Mouse (Mus musculus) kidney, postnatal 0 days (tissue): ENCODE measurements around the gene Foxe1. TPM values are rescaled to one million over a fixed set of nuclear protein-coding genes. Genes with fewer than 3 reads are reported as not detected.

Experiments used
- ATAC-seq: fragments of 200-750 bp; cut with Nextera tagmentation; replicated peaks from 2 replicates; pipeline ENCODE4 v1.8.0; 2017; ENCODE audit warnings: low read depth, moderate number of reproducible peaks, moderate TSS enrichment, moderate library complexity; ENCODE audit not compliant: low FRiP score
- DNase-seq: peaks from one replicate; pipeline ENCODE4 v3.0.0-alpha.2; 2016; ENCODE audit warnings: low spot score
- H3K27ac ChIP-seq: fragments of 300-500 bp; sonication (generic); 2 replicates; pipeline ENCODE4 v1.5.1; 2014; ENCODE audit warnings: mild to moderate bottlenecking
- H3K27me3 ChIP-seq: fragments of 300-500 bp; sonication (generic); 2 replicates; pipeline ENCODE4 v1.6.1; 2014; ENCODE audit warnings: low read length, mixed read lengths; ENCODE audit not compliant: insufficient read depth
- H3K36me3 ChIP-seq: fragments of 300-500 bp; sonication (generic); 2 replicates; pipeline ENCODE4 v1.6.1; 2014; ENCODE audit warnings: low read length, mixed read lengths; ENCODE audit not compliant: insufficient read depth
- H3K4me1 ChIP-seq: fragments of 300-500 bp; sonication (generic); replicated peaks from 2 replicates; pipeline ENCODE4 v1.6.1; 2014; ENCODE audit warnings: antibody characterized with exemption, low read length, mixed read lengths; ENCODE audit not compliant: insufficient read depth
- H3K4me2 ChIP-seq: fragments of 300-500 bp; sonication (generic); 2 replicates; pipeline ENCODE4 v1.6.1; 2014; ENCODE audit warnings: mild to moderate bottlenecking, low read length, moderate library complexity, mixed read lengths
- H3K4me3 ChIP-seq: fragments of 300-500 bp; sonication (generic); replicated peaks from 2 replicates; pipeline ENCODE4 v1.5.1; 2014; ENCODE audit warnings: low read depth, low read length
- H3K9ac ChIP-seq: fragments of 300-500 bp; sonication (generic); 2 replicates; pipeline ENCODE4 v1.6.1; 2014; ENCODE audit warnings: low read depth, low read length
- H3K9me3 ChIP-seq: fragments of 300-500 bp; sonication (generic); replicated peaks from 2 replicates; pipeline ENCODE4 v1.6.1; 2016; ENCODE audit warnings: low read length, inconsistent platforms, mixed read lengths
- CTCF ChIP-seq: IDR thresholded peaks from 2 replicates; pipeline ENCODE4 v1.5.1; 2016; ENCODE audit warnings: antibody characterized with exemption, low read depth, mild to moderate bottlenecking, moderate library complexity
- WGBS: fragments of 180-500 bp; shearing (Covaris S2); extraction: QIAGEN DNeasy Blood & Tissue Kit; methylation state at CpG from one replicate; pipeline ENCODE4 v1.1.7; 2014; 5-methylcytosine and 5-hydroxymethylcytosine counted together
- polyA plus RNA-seq: library from polyadenylated mRNA; unstranded; fragments of >200 nt; fragmentation: Nextera tagmentation; extraction: Ambion mirVana; gene quantifications from 2 replicates; pipeline ENCODE4 v1.2.1, GENCODE M21; 2015

The Foxe1 gene
- not detected in 2 replicates for polyA plus RNA-seq

- H3K4me3 ChIP-seq: peak within 1 kb of the TSS; percentile 30
- no peak for TF ChIP-seq CTCF
- 1% methylated on average over 56 of the region's 70 CpGs for WGBS
- H3K36me3 ChIP-seq: no peaks in the 10 kb centered on the region
- peaks cover 96% of the 10 kb centered on the region for H3K27me3 ChIP-seq
- H3K9me3 ChIP-seq: no peaks in the 10 kb centered on the region
- no peak within 1 kb of the TSS for H3K27ac ChIP-seq
- peak within 1 kb of the TSS; percentile 50 for H3K4me2 ChIP-seq
- DNase-seq: no peak
- no peak within 1 kb of the TSS for H3K9ac ChIP-seq
- peak; percentile 38; the same call in 1 of the 2 replicates for ATAC-seq
- H3K4me1 ChIP-seq: no peaks in the 10 kb centered on the region
Measured at GRCm38 (mm10) chr4:46343596-46344260, at the start of gene Foxe1. Gene Foxe1, plus strand, starts transcription at chr4:46343609.

DNA sequence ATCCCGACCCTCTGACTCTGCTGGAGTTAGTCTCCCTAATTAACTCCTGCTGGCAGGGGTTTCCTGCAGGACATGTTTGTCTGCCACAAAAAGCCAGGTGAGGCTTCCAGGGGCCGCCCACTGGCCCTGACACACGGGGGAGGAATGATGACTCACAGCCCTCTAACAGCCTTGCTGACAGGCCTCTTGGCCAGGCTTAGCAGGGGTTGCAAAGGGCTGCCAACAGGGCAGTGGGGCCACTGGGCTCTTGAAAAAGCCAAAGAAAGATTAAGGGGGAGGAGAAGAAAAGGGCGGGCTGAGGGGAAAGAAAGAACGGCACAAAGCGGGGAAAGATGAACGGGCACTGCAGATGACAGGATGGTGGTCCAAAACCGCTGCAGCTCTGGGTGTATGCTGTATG is 39.3 kb upstream of the Foxe1 start:
- TF ChIP-seq CTCF: no peak
- Histone ChIP-seq H3K27me3 (no peaks in the 10 kb centered on the region), H3K9me3 (no peaks in the 10 kb centered on the region), H3K4me2 (peak overlapping the region; percentile 87), H3K9ac (no peak overlapping the region), H3K4me3 (no peak overlapping the region), H3K4me1 (no peaks in the 10 kb centered on the region), H3K27ac (no peak overlapping the region), H3K36me3 (no peaks in the 10 kb centered on the region)
- WGBS: 5% methylated on average over 8 of the region's 8 CpGs
- DNase-seq: peak; percentile 9
- no peak for ATAC-seq

GRCm38 (mm10) chr4:46304757-46305384 is 38.5 kb upstream of the Foxe1 start:
- H3K36me3 ChIP-seq: no peaks in the 10 kb centered on the region
- DNase-seq: peak; percentile 79
- H3K4me3 ChIP-seq: peak overlapping the region; percentile 66
- no peaks in the 10 kb centered on the region for H3K4me1 ChIP-seq
- no peak overlapping the region for H3K27ac ChIP-seq
- peak overlapping the region; percentile 87 for H3K4me2 ChIP-seq
- no peaks in the 10 kb centered on the region for H3K27me3 ChIP-seq
- H3K9ac ChIP-seq: peak overlapping the region; percentile 57
- 1% methylated on average over 54 of the region's 78 CpGs for WGBS
- no peaks in the 10 kb centered on the region for H3K9me3 ChIP-seq
- TF ChIP-seq CTCF: peak; percentile 36; the same call in 1 of the 2 replicates
- peak; percentile 90 for ATAC-seq

- Histone ChIP-seq H3K9me3 (no peaks in the 10 kb centered on the region), H3K4me2 (peak overlapping the region; percentile 87), H3K27me3 (no peaks in the 10 kb centered on the region), H3K4me1 (no peaks in the 10 kb centered on the region), H3K27ac (no peak overlapping the region), H3K9ac (peak overlapping the region; percentile 57; the same call in 1 of the 2 replicates), H3K4me3 (peak overlapping the region; percentile 66), H3K36me3 (no peaks in the 10 kb centered on the region)
- DNase-seq (no peak), ATAC-seq (no peak)
- no peak for TF ChIP-seq CTCF
- WGBS: 25% methylated on average over 7 of the region's 7 CpGs
Measured at GRCm38 (mm10) chr4:46305436-46305835, 38.0 kb upstream of the Foxe1 start.

GRCm38 (mm10) chr4:46307341-46307740 is 36.1 kb upstream of the Foxe1 start:
- no peak for TF ChIP-seq CTCF
- Histone ChIP-seq H3K9ac (no peak overlapping the region), H3K36me3 (no peaks in the 10 kb centered on the region), H3K4me3 (no peak overlapping the region), H3K4me2 (no peak overlapping the region), H3K4me1 (no peaks in the 10 kb centered on the region), H3K27me3 (no peaks in the 10 kb centered on the region), H3K27ac (no peak overlapping the region), H3K9me3 (no peaks in the 10 kb centered on the region)
- DNase-seq (no peak), ATAC-seq (no peak)
- WGBS: 51% methylated on average over 9 of the region's 9 CpGs

DNA sequence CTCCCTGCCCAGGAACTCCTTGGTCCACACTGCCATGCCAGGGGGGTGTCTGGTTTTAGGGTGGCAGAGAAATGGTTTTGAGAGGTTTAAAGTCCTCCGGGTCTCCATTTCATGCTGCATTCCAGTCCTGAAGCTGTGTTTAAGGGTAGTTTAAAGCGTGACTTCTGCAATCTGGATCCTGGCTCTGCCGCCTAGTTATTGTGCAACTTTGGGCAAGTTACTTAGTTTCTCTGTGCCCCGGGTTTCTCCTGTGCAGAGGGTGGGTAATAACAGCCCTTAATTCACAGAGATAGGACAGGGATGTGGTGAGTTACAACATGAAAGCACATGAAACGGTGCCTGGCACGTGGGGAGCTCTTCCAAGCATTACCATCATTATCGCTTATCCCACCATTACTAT is 35.5 kb upstream of the Foxe1 start:
- WGBS: 80% methylated on average over 7 of the region's 7 CpGs
- Histone ChIP-seq H3K36me3 (no peaks in the 10 kb centered on the region), H3K9ac (no peak overlapping the region), H3K4me2 (no peak overlapping the region), H3K27me3 (no peaks in the 10 kb centered on the region), H3K4me3 (no peak overlapping the region), H3K4me1 (no peaks in the 10 kb centered on the region), H3K27ac (no peak overlapping the region), H3K9me3 (no peaks in the 10 kb centered on the region)
- ATAC-seq (no peak), DNase-seq (no peak)
- no peak for TF ChIP-seq CTCF
